Comparison of ENCODE assay signal across 8 mouse cellular contexts in genomic region chr2:167596726-167597491, GRCm38 (mm10). TPM values are rescaled to one million over a fixed set of nuclear protein-coding genes. Genes with fewer than 3 reads are reported as not detected.
DNase-seq lines count a peak whose midpoint lies in the region; ATAC-seq and TF ChIP-seq lines count a peak whose summit lies in the region.

No protein-coding gene starts in this region.

- no peak for ATAC-seq in liver, postnatal 0 days

- peak overlapping the region; percentile 44 for H3K4me3 ChIP-seq in ES-Bruce4 (ENCODE audit: low read depth, low read length)
- peak overlapping the region; percentile 43 for H3K4me3 ChIP-seq in hindbrain, embryonic 10.5 days
- H3K4me3 ChIP-seq in liver, postnatal 0 days (ENCODE audit: low read depth, low read length) = no peak overlapping the region

- H3K27me3 ChIP-seq in ES-Bruce4 (ENCODE audit: control insufficient read depth, insufficient read depth, low read length, poor library complexity, severe bottlenecking) = no peaks in the 10 kb centered on the region
- peaks cover 32% of the 10 kb centered on the region for H3K27me3 ChIP-seq in hindbrain, embryonic 10.5 days (ENCODE audit: insufficient read depth, poor library complexity, severe bottlenecking)
- 0 out of 2 replicates have a peak, but pooled peaks cover 2% of the 10 kb centered on the region for H3K27me3 ChIP-seq in liver, postnatal 0 days (ENCODE audit: insufficient read depth, low read length)

- TF ChIP-seq EP300 in ES-Bruce4 (IDR thresholded peaks at IDR 0.05; ENCODE audit: insufficient read depth, low read depth, low read length) = no peak
- no peak for TF ChIP-seq EP300 in liver, postnatal 0 days (IDR thresholded peaks at IDR 0.05; ENCODE audit: low read depth)

- no peak for TF ChIP-seq POLR2A in ES-Bruce4 (IDR thresholded peaks at IDR 0.05; ENCODE audit: insufficient read depth, low read length)

- peak overlapping the region; percentile 69 for H3K9ac ChIP-seq in ES-Bruce4 (ENCODE audit: low read depth, poor library complexity, severe bottlenecking)
- no peak overlapping the region for H3K9ac ChIP-seq in liver, postnatal 0 days (replicated peaks)

- H3K36me3 ChIP-seq in ES-Bruce4 (ENCODE audit: control insufficient read depth, insufficient read depth, low read length, poor library complexity, severe bottlenecking) = no peaks in the 10 kb centered on the region
- no peaks in the 10 kb centered on the region for H3K36me3 ChIP-seq in hindbrain, embryonic 10.5 days
- no peaks in the 10 kb centered on the region for H3K36me3 ChIP-seq in liver, postnatal 0 days (replicated peaks; ENCODE audit: insufficient read depth, low read length)

- H3K9me3 ChIP-seq in ES-Bruce4 (replicated peaks; ENCODE audit: control insufficient read depth, insufficient read depth, low read length, poor library complexity, severe bottlenecking) = no peaks in the 10 kb centered on the region
- no peaks in the 10 kb centered on the region for H3K9me3 ChIP-seq in hindbrain, embryonic 10.5 days
- H3K9me3 ChIP-seq in liver, postnatal 0 days (ENCODE audit: low read length) = no peaks in the 10 kb centered on the region

- TF ChIP-seq CTCF in ES-Bruce4 (IDR thresholded peaks at IDR 0.05; ENCODE audit: low read depth, low read length) = no peak
- no peak for TF ChIP-seq CTCF in liver, postnatal 0 days (IDR thresholded peaks at IDR 0.05; ENCODE audit: low read depth)

- peak; percentile 54 for DNase-seq in embryo, embryonic 10 days (ENCODE audit: low spot score)
- DNase-seq in embryo, embryonic 11 days = no peak
- DNase-seq in hindbrain, embryonic 10.5 days (ENCODE audit: low spot score) = peak; percentile 49
- DNase-seq in liver, postnatal 0 days = no peak
- DNase-seq in thymus, postnatal 36 days = no peak
- DNase-seq in ovary, postnatal 14 days (ENCODE audit: low spot score) = no peak
- DNase-seq in adrenal gland, adult 2 months = no peak

- no peaks in the 10 kb centered on the region for H3K4me1 ChIP-seq in ES-Bruce4 (ENCODE audit: control insufficient read depth, insufficient read depth, low read length)
- peaks cover 54% of the 10 kb centered on the region for H3K4me1 ChIP-seq in hindbrain, embryonic 10.5 days (replicated peaks)
- H3K4me1 ChIP-seq in liver, postnatal 0 days (ENCODE audit: insufficient read depth) = 0 out of 2 replicates have a peak, but pooled peaks cover 4% of the 10 kb centered on the region

- WGBS in hindbrain, embryonic 10.5 days = 29% methylated on average over 27 of the region's 27 CpGs
- 57% methylated on average over 27 of the region's 27 CpGs for WGBS in liver, postnatal 0 days (ENCODE audit: insufficient replicate concordance)

- H3K27ac ChIP-seq in ES-Bruce4 (ENCODE audit: insufficient read depth, low read length) = no peak overlapping the region
- peak overlapping the region; percentile 83 for H3K27ac ChIP-seq in hindbrain, embryonic 10.5 days
- H3K27ac ChIP-seq in liver, postnatal 0 days (ENCODE audit: low read depth) = peak overlapping the region; percentile 1; the same call in 1 of the 2 replicates

- H3K4me2 ChIP-seq in liver, postnatal 0 days (ENCODE audit: low read depth, low read length) = no peak overlapping the region

RNA-seq across cellular contexts. Expression of gene Ube2v1, which starts 35.0 kb away (rescaled TPM):
- 189 and 193 TPM in 2 replicates for polyA plus RNA-seq in ES-Bruce4 (2011; ENCODE audit: insufficient read depth, insufficient read length, low read depth, missing spikeins)
- 385 and 396 TPM in 2 replicates for polyA plus RNA-seq in hindbrain, embryonic 10.5 days (2016; fragmentation: Nextera tagmentation; extraction: Ambion mirVana)
- 122 TPM in 2 replicates for polyA plus RNA-seq in liver, postnatal 0 days (2015; fragmentation: Nextera tagmentation; extraction: Ambion mirVana)
- 100 to 1,000 TPM; 191 to 208 TPM for total RNA-seq in adrenal gland, adult 2 months (2021)
- polyA plus RNA-seq in adrenal gland, adult 2 months (2012; rRNA removed) = 94.4 and 133 TPM in 2 replicates

RNA-seq across cellular contexts. Expression of gene Snai1, which starts 58.9 kb away (rescaled TPM):
- polyA plus RNA-seq in ES-Bruce4 (2011; ENCODE audit: insufficient read depth, insufficient read length, low read depth, missing spikeins) = 5.9 and 6.7 TPM in 2 replicates
- polyA plus RNA-seq in hindbrain, embryonic 10.5 days (2016; fragmentation: Nextera tagmentation; extraction: Ambion mirVana) = 45.3 and 45.5 TPM in 2 replicates
- 1.6 and 2.3 TPM in 2 replicates for polyA plus RNA-seq in liver, postnatal 0 days (2015; fragmentation: Nextera tagmentation; extraction: Ambion mirVana)
- total RNA-seq in adrenal gland, adult 2 months (2021) = 10 to 100 TPM in 1 of 2 experiments, 1 to 10 TPM in 1; 6.7 to 10.1 TPM
- polyA plus RNA-seq in adrenal gland, adult 2 months (2012; rRNA removed) = 45.2 and 45.3 TPM in 2 replicates

Comparison
In these comparisons a context has a peak if more than half of its experiments do, and no peak if none do; other contexts are left out.
1. DNase-seq: peak in embryo, embryonic 10 days (single experiment) and hindbrain, embryonic 10.5 days (single experiment); none in embryo, embryonic 11 days (single experiment), liver, postnatal 0 days (single experiment), thymus, postnatal 36 days (0 of 2), ovary, postnatal 14 days (single experiment) and adrenal gland, adult 2 months (single experiment).